In genomic region chr8:122701441-122702185, GRCm38 (mm10) we compare ENCODE assay signal across 12 mouse cellular contexts. TPM values are rescaled to one million over a fixed set of nuclear protein-coding genes. Genes with fewer than 3 reads are reported as not detected.
DNase-seq lines count a peak whose midpoint lies in the region; ATAC-seq lines count a peak whose summit lies in the region.
"Had no signal": no experiment of that assay in that cellular context is flagged by ENCODE, and none has a peak within 500 bp of the region (broad histone marks: within the 10 kb centered on the region; RNA-seq: fewer than 3 reads in every experiment).

No protein-coding gene starts in this region.

- peaks cover 52% of the 10 kb centered on the region for H3K27me3 ChIP-seq in liver, embryonic 15.5 days
- peaks cover 9% of the 10 kb centered on the region; the same call in 1 of the 2 replicates for H3K27me3 ChIP-seq in hindbrain, embryonic 10.5 days (ENCODE audit: insufficient read depth, poor library complexity, severe bottlenecking)
- H3K27me3 ChIP-seq: intestine, embryonic 15.5 days; neural tube, embryonic 15.5 days had no signal

- no peak overlapping the region for H3K9ac ChIP-seq in liver, embryonic 15.5 days
- H3K9ac ChIP-seq: intestine, embryonic 15.5 days; neural tube, embryonic 15.5 days had no signal

- no peak for ATAC-seq in liver, embryonic 15.5 days (ENCODE audit: insufficient read depth)
- ATAC-seq: intestine, embryonic 15.5 days had no signal

- no peaks in the 10 kb centered on the region for H3K9me3 ChIP-seq in liver, embryonic 15.5 days (replicated peaks)
- H3K9me3 ChIP-seq in hindbrain, embryonic 10.5 days: no peaks in the 10 kb centered on the region
- H3K9me3 ChIP-seq: intestine, embryonic 15.5 days; neural tube, embryonic 15.5 days had no signal

- DNase-seq in CD4-positive helper T cell, adult 2 months (ENCODE audit: low read depth, low spot score): peak; percentile 65
- DNase-seq in CD8-positive naive resting alpha-beta T cell, adult 2 months (ENCODE audit: low read depth in 2 of 2, low spot score in 2 of 2): peak; percentile 25 to 27
- peak; percentile 85 to 90 for DNase-seq in thymus, adult 18-20 months
- DNase-seq in hindbrain, embryonic 10.5 days (ENCODE audit: low spot score): no peak
- no peak for DNase-seq in urinary bladder, postnatal 10 days (ENCODE audit: low spot score)
- no peak for DNase-seq in left cerebral cortex, postnatal 4 days
- DNase-seq: cerebellum, adult 9-11 months; heart, adult 18-20 months had no signal

- H3K36me3 ChIP-seq in liver, embryonic 15.5 days (replicated peaks): no peaks in the 10 kb centered on the region
- no peaks in the 10 kb centered on the region for H3K36me3 ChIP-seq in hindbrain, embryonic 10.5 days
- H3K36me3 ChIP-seq: intestine, embryonic 15.5 days; neural tube, embryonic 15.5 days had no signal

- H3K27ac ChIP-seq in liver, embryonic 15.5 days (replicated peaks): 0 out of 2 replicates have a peak overlapping the region, but pooled peaks have one; percentile 12
- H3K27ac ChIP-seq in hindbrain, embryonic 10.5 days: no peak overlapping the region
- H3K27ac ChIP-seq: intestine, embryonic 15.5 days; macrophage; neural tube, embryonic 15.5 days had no signal

- intact Hi-C loops in left cerebral cortex, postnatal 4 days (cut with DNase I): no loop called here

- peak overlapping the region; percentile 58; the same call in 1 of the 2 replicates for H3K4me2 ChIP-seq in liver, embryonic 15.5 days
- H3K4me2 ChIP-seq: intestine, embryonic 15.5 days; neural tube, embryonic 15.5 days had no signal

- H3K4me3 ChIP-seq in liver, embryonic 15.5 days (replicated peaks): no peak overlapping the region
- H3K4me3 ChIP-seq in hindbrain, embryonic 10.5 days: no peak overlapping the region
- H3K4me3 ChIP-seq: intestine, embryonic 15.5 days; neural tube, embryonic 15.5 days had no signal

- 29% methylated on average over 12 of the region's 12 CpGs for WGBS in liver, embryonic 15.5 days (ENCODE audit: insufficient replicate concordance)
- 91% methylated on average over 12 of the region's 12 CpGs for WGBS in hindbrain, embryonic 10.5 days

- peaks cover 85% of the 10 kb centered on the region for H3K4me1 ChIP-seq in liver, embryonic 15.5 days (replicated peaks)
- H3K4me1 ChIP-seq in hindbrain, embryonic 10.5 days (replicated peaks): peaks cover 58% of the 10 kb centered on the region

RNA-seq across cellular contexts. Expression of gene Cbfa2t3, which starts 2.7 kb away (rescaled TPM):
- 3.5 and 3.6 TPM in 2 replicates for polyA plus RNA-seq in liver, embryonic 15.5 days (2015; fragmentation: Nextera tagmentation; extraction: Ambion mirVana)
- polyA plus RNA-seq in hindbrain, embryonic 10.5 days (2016; fragmentation: Nextera tagmentation; extraction: Ambion mirVana): 2.2 and 5.4 TPM in 2 replicates
- 10 to 100 TPM; 20.7 to 20.8 TPM for total RNA-seq in left cerebral cortex, postnatal 4 days (2021)

Comparison
In these comparisons a context has a peak if more than half of its experiments do, and no peak if none do; other contexts are left out.
1. DNase-seq: peak in CD4-positive helper T cell, adult 2 months (single experiment), CD8-positive naive resting alpha-beta T cell, adult 2 months (2 of 2) and thymus, adult 18-20 months (2 of 2); none in hindbrain, embryonic 10.5 days (single experiment), urinary bladder, postnatal 10 days (single experiment) and left cerebral cortex, postnatal 4 days (single experiment).